Mouse (Mus musculus) midbrain, embryonic 15.5 days (tissue): ENCODE data around the gene Arhgap19. TPM values are rescaled to one million over a fixed set of nuclear protein-coding genes. Genes with fewer than 3 reads are reported as not detected.
A peak's percentile ranks its signal among the peaks of the same experiment; 100 is the strongest.
"Not testable (repeated sequence)": the region's sequence is repeated elsewhere in the genome, so short reads cannot be mapped to it uniquely, and the experiment has no call there.

ENCODE experiments used
- ATAC-seq: fragments of 200-750 bp; cut with Nextera tagmentation; replicated peaks from 2 replicates; pipeline ENCODE4 v1.8.0; 2017; ENCODE audit warnings: moderate TSS enrichment
- H3K27ac ChIP-seq: fragments of 300-500 bp; sonication (generic); 2 replicates; pipeline ENCODE4 v1.5.1; 2015; ENCODE audit warnings: mild to moderate bottlenecking, inconsistent platforms
- H3K27me3 ChIP-seq: fragments of 300-500 bp; sonication (generic); replicated peaks from 2 replicates; pipeline ENCODE4 v1.6.1; 2015; ENCODE audit warnings: inconsistent platforms
- H3K36me3 ChIP-seq: fragments of 300-500 bp; sonication (generic); replicated peaks from 2 replicates; pipeline ENCODE4 v1.6.1; 2015; ENCODE audit warnings: inconsistent platforms
- H3K4me1 ChIP-seq: fragments of 300-500 bp; sonication (generic); 2 replicates; pipeline ENCODE4 v1.6.1; 2015; ENCODE audit warnings: inconsistent platforms
- H3K4me2 ChIP-seq: fragments of 300-500 bp; sonication (generic); 2 replicates; pipeline ENCODE4 v1.6.1; 2015; ENCODE audit warnings: inconsistent platforms, mild to moderate bottlenecking, moderate library complexity
- H3K4me3 ChIP-seq: fragments of 300-500 bp; sonication (generic); 2 replicates; pipeline ENCODE4 v1.5.1; 2015; ENCODE audit warnings: mild to moderate bottlenecking, inconsistent platforms
- H3K9ac ChIP-seq: fragments of 300-500 bp; sonication (generic); 2 replicates; pipeline ENCODE4 v1.6.1; 2015; ENCODE audit warnings: mild to moderate bottlenecking, inconsistent platforms
- H3K9me3 ChIP-seq: fragments of 300-500 bp; sonication (generic); 2 replicates; pipeline ENCODE4 v1.6.1; 2016; ENCODE audit warnings: inconsistent platforms
- WGBS: fragments of 180-500 bp; shearing (Covaris S2); methylation state at CpG from one replicate; pipeline ENCODE4 v1.1.7; 2015; ENCODE audit warnings: mixed read lengths; 5-methylcytosine and 5-hydroxymethylcytosine counted together
- polyA plus RNA-seq: library from polyadenylated mRNA; unstranded; fragments of >200 nt; fragmentation: Nextera tagmentation; extraction: Ambion mirVana; gene quantifications from 2 replicates; pipeline ENCODE4 v1.2.1, GENCODE M21; 2015

The Arhgap19 gene
- polyA plus RNA-seq = 5.2 and 6.2 TPM in 2 replicates

DNA sequence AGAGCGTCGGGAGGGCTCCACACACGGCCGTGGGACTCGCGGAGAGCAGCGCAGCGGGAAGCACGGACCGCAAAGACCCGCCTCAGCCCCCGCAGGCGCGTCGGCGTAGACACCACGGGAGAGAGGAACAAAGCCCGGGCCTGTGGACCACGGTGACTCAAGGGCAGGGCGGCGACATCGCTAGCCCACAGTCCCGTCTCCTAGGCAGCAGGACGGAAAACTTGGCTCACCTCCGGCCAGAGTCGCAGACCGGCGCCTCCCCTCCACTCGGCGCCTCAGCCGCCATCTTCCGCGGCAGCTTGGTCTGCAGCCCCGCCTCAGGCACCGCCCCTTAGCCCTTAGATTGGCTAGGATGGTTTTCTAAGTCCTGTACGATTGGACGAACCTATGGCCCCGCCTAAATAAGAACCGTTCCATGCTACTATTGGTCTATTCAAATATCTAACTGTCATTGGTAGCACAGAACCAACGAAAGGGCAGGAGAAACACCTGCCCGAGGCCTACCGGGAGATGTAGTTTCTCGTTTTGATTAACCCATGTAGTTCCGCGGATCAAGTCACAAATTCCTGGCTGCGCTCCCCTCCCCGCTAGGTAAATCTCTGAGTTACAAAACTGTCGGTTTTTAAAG is at the start of gene Arhgap19:
Arhgap19 (minus strand) TSS at position 306 of the 628 bp plus-strand sequence.
- ATAC-seq = peak; percentile 100

DNA sequence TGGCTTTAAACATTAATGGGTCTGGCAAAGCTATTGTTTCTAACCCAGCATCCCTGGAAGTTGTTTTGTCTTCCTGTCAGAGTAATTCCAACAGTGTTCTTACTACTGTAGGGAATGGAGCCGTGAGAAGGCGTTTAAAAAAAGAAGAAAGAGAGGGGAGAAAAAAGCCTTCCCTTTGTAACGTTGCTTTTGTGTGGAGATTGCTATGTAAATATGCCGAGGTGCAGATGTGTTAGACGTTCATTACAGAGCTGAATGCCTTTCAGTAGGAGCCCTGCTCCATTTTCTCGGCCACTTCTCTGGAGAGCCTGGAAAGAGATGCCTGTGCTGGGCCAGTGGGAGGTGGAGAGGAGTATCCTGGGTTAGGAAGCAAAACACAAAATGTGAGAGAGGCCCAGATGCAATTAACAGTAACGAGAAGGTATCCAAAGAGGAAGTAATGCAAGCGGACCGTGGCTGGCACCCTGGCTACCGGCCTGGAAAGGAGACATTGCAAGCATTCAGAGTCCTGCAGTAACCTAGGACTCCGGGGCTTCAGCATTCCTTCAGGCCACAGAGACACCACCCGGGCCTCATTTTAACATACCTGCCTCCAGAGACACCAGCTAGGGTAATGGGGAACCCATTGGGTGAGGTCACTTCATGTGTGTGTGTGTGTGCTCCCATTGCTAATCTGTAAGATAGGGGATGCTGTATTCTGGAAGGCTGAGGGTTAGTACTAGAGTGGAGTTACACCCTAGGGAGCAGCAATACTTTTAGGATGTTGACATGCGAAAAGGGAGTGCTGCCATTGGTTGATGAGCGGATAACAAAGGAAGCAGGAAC is 49.1 kb upstream of the Arhgap19 start:
- Histone ChIP-seq H3K27me3 (no peaks in the 10 kb centered on the region), H3K4me3 (no peak overlapping the region), H3K36me3 (no peaks in the 10 kb centered on the region), H3K27ac (peak overlapping the region; percentile 74), H3K4me1 (peaks cover 27% of the 10 kb centered on the region), H3K9me3 (no peaks in the 10 kb centered on the region), H3K4me2 (peak overlapping the region; percentile 25; the same call in 1 of the 2 replicates), H3K9ac (peak overlapping the region; percentile 17; the same call in 1 of the 2 replicates)
- 15% methylated on average over 14 of the region's 14 CpGs for WGBS
- ATAC-seq = no peak

More for the DNA sequence above, at the start of gene Arhgap19:
- Histone ChIP-seq H3K27me3 (no peaks in the 10 kb centered on the region), H3K27ac (peak within 1 kb of the TSS; percentile 70), H3K9ac (peak within 1 kb of the TSS; percentile 71), H3K4me2 (peak within 1 kb of the TSS; percentile 75), H3K4me1 (peaks cover 17% of the 10 kb centered on the region), H3K36me3 (no peaks in the 10 kb centered on the region), H3K9me3 (no peaks in the 10 kb centered on the region), H3K4me3 (peak within 1 kb of the TSS; percentile 96)
- WGBS = 0% methylated on average over 44 of the region's 48 CpGs

DNA sequence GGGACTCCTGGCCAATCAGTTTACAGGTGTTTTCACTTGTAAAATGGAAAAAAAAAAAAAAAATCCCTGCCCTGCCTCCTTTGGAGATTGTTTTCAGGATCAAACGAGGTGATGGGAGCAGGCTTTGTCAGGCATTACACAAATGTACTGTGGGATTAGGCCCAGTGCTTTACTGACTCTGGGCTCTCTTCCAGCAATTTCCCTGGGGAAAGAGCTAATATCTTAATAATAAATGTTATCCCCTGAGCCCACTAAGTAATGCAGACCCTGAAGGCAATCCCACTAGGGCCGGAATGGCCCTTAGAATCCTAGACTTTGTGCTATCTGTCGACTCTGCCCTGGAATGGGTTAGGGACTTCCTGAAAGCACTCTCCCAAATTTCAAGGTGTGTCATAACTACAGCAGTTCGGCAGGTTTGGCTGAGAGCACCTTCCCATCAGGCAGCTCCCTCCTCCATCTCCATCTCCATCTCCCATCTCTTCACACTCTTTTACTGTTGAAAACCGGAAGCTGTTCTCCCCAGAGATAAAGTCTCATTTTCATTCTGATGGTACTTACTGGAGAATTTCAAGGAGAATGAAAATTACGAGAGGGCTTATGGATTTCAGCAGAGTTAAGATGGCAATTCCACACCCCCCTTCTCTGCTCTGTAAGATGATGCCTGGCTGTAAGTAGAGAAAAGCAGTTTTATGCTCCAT is 48.3 kb upstream of the Arhgap19 start:
- ATAC-seq = no peak
- WGBS = 12% methylated on average over 6 of the region's 6 CpGs
- Histone ChIP-seq H3K36me3 (no peaks in the 10 kb centered on the region), H3K9ac (peak overlapping the region; percentile 17; the same call in 1 of the 2 replicates), H3K4me3 (no peak overlapping the region), H3K9me3 (no peaks in the 10 kb centered on the region), H3K27ac (peak overlapping the region; percentile 74), H3K27me3 (no peaks in the 10 kb centered on the region), H3K4me1 (peaks cover 30% of the 10 kb centered on the region), H3K4me2 (peak overlapping the region; percentile 25; the same call in 1 of the 2 replicates)

DNA sequence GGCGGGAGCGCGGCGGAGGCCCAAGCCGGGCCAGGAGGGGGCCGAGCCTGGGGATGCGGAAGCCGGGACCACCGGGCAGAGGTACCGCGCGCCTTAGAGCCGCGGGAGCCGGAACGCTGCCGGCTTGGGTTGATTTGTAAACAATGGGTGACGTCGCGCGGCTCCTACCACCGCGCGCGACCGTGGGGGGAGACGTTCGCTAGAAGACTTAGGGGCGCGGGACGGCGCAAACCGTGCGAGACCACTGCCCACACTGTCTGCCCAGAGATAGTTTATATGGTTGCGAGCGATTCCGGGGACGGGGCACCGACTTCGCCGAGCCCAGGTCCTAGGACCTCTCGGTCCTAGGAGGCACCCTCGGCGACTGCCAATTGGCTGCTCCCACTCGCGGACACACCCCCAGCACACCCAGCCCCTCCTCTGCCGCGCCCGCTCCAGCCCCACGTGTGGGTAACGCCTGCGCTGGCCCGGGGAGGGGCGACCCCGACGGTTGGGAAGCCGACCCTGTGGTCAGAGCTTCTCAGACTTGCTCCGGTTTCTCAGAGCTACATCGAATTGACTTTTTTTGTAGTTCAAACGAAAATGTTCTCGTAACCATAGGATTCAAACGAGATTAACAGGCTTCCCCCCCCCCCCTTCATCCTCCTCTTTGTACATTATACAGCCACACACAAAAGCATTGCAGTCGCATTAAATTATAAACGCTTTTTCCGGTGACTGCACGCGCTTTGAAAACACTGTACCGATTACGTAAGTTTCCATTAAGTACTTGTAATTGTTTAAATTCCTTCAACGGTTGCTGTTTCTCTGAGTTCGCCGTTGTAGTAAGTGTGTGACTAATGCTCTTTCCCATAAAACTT is 46.4 kb upstream of the Arhgap19 start, which contains the start of gene Frat2:
Frat2 (minus strand) TSS at position 141 of the 860 bp plus-strand sequence.
- Histone ChIP-seq H3K4me1 (peaks cover 30% of the 10 kb centered on the region), H3K27ac (peak within 1 kb of the TSS; percentile 95), H3K9ac (peak within 1 kb of the TSS; percentile 59), H3K36me3 (no peaks in the 10 kb centered on the region), H3K9me3 (no peaks in the 10 kb centered on the region), H3K4me3 (peak within 1 kb of the TSS; percentile 73), H3K4me2 (peak within 1 kb of the TSS; percentile 74), H3K27me3 (no peaks in the 10 kb centered on the region)
- peak; percentile 96 for ATAC-seq
- WGBS = under 1% methylated on average over 70 of the region's 72 CpGs

DNA sequence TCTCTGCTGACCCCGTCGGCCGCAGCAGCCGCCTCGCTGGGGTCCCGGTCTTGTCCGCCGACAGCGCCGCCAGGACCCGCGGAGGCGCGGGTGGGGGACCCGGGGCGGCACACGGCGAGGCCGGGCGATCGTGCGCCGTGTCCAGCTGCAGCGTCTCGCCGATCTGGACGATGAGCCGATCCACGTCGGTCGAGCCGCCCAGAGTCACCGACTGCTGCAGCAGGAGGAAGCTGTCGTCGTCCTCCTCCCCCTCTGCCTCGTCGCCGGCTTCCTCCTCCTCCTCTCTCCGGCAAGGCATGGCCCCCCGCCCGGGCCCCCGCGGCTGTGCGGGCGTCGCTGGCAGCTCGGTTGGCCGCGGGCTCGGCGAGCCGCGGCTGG is 45.8 kb upstream of the Arhgap19 start:
- peak overlapping the region; percentile 73 for H3K4me3 ChIP-seq
- H3K27me3 ChIP-seq, H3K36me3 ChIP-seq, H3K9me3 ChIP-seq: not testable (repeated sequence)
- H3K4me1 ChIP-seq = peaks cover 30% of the 10 kb centered on the region
- under 1% methylated on average over 47 of the region's 53 CpGs for WGBS
- peak overlapping the region; percentile 95 for H3K27ac ChIP-seq
- peak overlapping the region; percentile 74 for H3K4me2 ChIP-seq
- peak overlapping the region; percentile 59 for H3K9ac ChIP-seq
- peak; percentile 70 for ATAC-seq

DNA sequence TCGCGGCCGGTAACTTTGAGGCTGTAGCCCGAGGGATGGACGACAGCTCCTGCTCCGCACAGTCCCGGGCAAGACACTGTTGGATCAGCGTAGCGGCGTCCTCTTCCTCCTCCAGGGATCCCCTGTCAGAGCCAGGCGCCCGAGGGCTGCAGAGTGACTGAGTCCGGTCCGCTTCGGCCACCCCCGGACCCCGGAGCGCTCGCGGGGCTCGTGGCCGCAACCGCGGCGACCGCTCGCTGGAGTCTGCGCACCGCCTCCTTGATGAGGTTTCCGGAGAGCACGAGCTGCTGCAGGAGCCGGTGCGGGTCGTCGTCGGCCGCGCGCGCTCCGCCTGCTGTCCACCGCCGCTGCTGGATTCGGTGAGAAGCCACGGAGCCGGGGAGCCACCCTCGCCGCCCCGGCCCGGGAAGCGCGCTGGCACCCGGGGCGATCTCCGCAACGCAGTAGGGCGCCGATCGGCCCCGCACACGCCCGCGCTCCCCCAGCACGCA is 45.3 kb upstream of the Arhgap19 start:
- WGBS = under 1% methylated on average over 63 of the region's 64 CpGs
- Histone ChIP-seq H3K4me2 (peak overlapping the region; percentile 74), H3K4me3 (peak overlapping the region; percentile 73), H3K9ac (peak overlapping the region; percentile 59), H3K4me1 (peaks cover 30% of the 10 kb centered on the region), H3K9me3 (no peaks in the 10 kb centered on the region), H3K27ac (peak overlapping the region; percentile 95), H3K36me3 (no peaks in the 10 kb centered on the region), H3K27me3 (no peaks in the 10 kb centered on the region)
- peak; percentile 11 for ATAC-seq

DNA sequence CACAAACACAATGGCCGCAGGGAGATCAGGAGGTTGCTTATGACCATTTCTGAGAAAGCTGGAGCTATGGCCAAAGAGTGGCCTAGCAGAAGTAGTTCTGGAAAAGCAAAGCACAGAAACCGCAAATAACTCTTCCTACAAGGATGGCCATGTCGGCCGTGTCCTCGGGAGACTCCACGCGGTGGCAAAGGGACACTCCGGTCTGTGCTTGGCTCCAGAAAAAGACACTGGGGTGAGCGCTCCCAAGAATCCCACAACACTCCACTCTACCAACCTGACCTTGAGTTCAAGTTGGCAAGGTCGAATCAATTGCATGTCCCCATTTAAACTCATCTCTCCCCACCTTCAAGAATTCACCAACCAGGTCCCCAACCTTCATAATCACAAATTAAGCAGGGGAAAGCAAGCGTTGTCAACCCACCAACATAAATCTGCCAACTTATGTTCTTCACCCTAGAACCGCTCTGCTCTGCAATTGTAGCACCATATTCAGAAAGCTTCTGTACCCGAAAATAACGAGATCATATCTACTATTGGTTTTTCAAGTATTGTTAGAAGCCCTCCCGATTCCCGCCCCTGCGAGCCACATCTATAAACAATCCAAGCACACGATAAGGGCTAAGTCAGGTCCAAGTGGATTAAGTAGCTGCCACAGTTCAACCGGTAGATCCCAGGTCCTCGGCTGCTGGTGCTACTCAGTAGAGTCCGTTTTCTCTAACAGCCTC is 44.7 kb upstream of the Arhgap19 start:
- H3K9ac ChIP-seq = peak overlapping the region; percentile 59
- H3K9me3 ChIP-seq = no peaks in the 10 kb centered on the region
- H3K4me3 ChIP-seq = peak overlapping the region; percentile 73
- H3K4me1 ChIP-seq = peaks cover 30% of the 10 kb centered on the region
- no peaks in the 10 kb centered on the region for H3K27me3 ChIP-seq
- ATAC-seq = no peak
- peak overlapping the region; percentile 95; the same call in 1 of the 2 replicates for H3K27ac ChIP-seq
- 13% methylated on average over 21 of the region's 21 CpGs for WGBS
- H3K4me2 ChIP-seq = peak overlapping the region; percentile 74
- H3K36me3 ChIP-seq = no peaks in the 10 kb centered on the region

DNA sequence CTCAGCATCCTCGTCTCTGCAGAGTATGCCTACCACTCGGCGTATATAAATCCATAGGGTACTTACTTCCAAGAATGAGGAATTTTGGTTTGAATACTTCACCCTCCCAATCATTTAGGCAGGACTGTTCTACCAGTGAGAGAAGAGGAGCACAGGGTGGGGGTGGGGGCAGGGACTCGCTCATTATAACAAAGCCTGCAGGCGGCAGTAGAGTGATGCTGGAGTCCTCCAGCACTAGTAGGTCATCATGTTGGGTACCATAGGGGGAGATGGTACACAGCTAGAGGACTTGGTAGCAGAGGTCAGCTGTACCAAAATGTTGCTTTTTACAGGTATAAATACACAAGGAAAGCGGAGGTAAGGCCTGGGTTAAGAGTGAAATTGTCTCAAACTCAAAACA is 42.5 kb upstream of the Arhgap19 start:
- H3K4me1 ChIP-seq = peaks cover 12% of the 10 kb centered on the region
- H3K27me3 ChIP-seq = no peaks in the 10 kb centered on the region
- no peak for ATAC-seq
- H3K4me2 ChIP-seq = no peak overlapping the region
- no peaks in the 10 kb centered on the region for H3K36me3 ChIP-seq
- no peak overlapping the region for H3K9ac ChIP-seq
- 84% methylated on average over 6 of the region's 6 CpGs for WGBS
- no peak overlapping the region for H3K27ac ChIP-seq
- no peaks in the 10 kb centered on the region for H3K9me3 ChIP-seq
- no peak overlapping the region for H3K4me3 ChIP-seq

DNA sequence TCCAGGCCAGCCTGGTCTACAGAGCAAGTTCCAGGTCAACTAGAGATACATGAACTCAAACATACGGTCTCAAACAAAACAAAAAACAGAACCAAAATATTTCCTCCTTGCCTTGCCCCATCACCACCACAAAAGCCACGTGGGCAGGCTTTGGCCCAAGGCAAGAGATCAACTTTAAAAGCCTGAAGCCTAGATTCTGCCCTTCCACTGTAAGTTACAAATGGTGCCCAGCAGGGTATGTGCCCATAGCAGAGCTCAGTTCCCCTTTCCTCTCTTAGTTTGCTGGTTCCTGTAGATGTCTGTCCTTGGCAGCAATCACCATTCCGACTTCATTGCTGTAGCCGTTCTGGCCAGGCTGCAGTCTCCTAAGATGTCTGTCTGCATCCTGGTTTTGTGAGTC is 40.9 kb upstream of the Arhgap19 start:
- Histone ChIP-seq H3K9ac (no peak overlapping the region), H3K4me1 (peaks cover 12% of the 10 kb centered on the region), H3K9me3 (no peaks in the 10 kb centered on the region), H3K4me2 (no peak overlapping the region), H3K27ac (no peak overlapping the region), H3K4me3 (no peak overlapping the region), H3K27me3 (no peaks in the 10 kb centered on the region), H3K36me3 (no peaks in the 10 kb centered on the region)
- 88% methylated on average over 4 of the region's 4 CpGs for WGBS
- no peak for ATAC-seq

DNA sequence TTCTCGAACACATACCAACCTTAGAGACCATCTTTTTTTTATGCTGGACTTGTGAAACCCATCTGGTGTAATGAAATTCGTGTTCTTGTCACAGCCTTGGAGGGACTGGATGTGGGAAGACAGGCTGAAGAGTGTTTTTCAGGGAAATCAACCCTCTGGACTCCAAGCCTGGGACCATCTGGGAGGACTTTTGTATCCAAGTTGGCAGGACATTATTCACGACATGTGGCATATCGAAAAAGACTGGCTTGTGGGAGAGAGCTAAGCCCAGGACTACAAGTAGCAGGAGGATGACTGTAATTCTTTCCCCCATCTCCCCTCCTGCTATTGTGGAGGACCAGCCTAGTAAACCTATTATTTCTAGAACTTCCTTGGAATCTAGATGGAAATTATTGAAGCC is 40.3 kb upstream of the Arhgap19 start:
- Histone ChIP-seq H3K36me3 (no peaks in the 10 kb centered on the region), H3K4me2 (no peak overlapping the region), H3K9ac (no peak overlapping the region), H3K27ac (no peak overlapping the region), H3K27me3 (no peaks in the 10 kb centered on the region), H3K4me3 (no peak overlapping the region), H3K9me3 (no peaks in the 10 kb centered on the region), H3K4me1 (peaks cover 12% of the 10 kb centered on the region)
- 83% methylated on average over 4 of the region's 4 CpGs for WGBS
- ATAC-seq = no peak
